Mouse (Mus musculus): ENCODE data around the gene Car8. TPM values are rescaled to one million over a fixed set of nuclear protein-coding genes. Genes with fewer than 3 reads are reported as not detected.

Car8 gene
- polyA plus RNA-seq (2012; ENCODE audit: low replicate concordance), result not detected in 2 replicates

DNA sequence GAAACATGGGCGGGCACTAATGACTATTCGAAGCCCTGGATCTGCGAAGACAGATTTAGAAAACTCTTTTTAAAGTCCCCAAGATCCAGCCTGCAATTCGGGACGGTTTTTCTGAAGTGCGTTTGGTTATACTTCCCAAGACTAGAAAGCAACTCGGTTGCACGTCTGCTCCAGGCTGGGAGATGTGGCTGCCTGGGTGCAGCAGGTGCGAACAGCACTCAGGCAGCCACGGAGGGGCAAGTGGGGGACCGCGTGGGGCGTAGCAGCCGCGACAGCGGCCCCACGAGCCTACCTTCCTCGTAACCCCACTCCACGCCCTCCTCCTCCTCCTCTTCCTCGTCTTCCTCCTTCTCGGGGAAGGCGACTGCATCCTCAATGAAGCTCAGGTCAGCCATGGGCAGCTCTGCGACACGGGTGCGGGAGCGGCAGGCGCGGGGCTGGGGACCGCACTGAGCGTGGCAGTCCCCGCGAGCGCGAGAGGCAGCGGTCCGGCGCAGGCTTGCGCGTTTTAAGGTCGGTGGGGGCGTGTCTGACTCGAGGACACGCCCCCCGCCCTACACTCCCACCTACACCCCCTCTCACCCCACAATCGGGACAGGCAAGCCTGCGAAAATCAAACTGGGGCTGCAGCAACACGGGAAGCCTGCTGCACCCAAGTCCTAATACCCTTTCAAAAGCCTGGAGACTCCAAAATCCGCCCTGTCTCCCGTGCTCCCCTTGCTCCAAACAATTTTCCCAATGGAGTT lies at the start of gene Car8:
Gene Car8 (minus strand): TSS at position 482 of the 746 bp plus-strand sequence.

